Mouse (Mus musculus): Measurements from ENCODE around the gene Ltv1. TPM values are rescaled to one million over a fixed set of nuclear protein-coding genes. Genes with fewer than 3 reads are reported as not detected.

Gene Ltv1
- polyA plus RNA-seq, 1 experiment: 24.3 TPM

DNA sequence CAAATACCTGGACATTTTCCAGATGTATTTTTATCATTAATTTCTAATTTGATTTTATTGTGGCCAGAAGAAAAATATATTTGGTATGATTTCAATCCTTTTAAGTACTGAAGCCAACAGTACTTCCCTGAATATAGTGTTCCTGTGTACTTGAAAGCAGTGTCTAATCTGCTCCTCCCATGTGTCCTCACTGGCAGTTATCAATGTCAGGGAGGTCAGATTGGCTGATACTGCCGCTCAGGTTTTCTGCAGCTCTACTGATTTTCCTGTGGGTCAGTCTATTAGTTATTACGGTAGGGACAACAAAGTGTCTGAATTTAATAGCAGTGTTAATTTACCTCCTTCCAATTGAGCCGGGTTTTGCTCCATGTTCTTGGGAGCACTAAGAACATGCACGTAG is 30.9 kb downstream of the Ltv1 start:
- TF ChIP-seq GATA1 (IDR thresholded peaks at IDR 0.05; ENCODE audit: low read length): no peak

DNA sequence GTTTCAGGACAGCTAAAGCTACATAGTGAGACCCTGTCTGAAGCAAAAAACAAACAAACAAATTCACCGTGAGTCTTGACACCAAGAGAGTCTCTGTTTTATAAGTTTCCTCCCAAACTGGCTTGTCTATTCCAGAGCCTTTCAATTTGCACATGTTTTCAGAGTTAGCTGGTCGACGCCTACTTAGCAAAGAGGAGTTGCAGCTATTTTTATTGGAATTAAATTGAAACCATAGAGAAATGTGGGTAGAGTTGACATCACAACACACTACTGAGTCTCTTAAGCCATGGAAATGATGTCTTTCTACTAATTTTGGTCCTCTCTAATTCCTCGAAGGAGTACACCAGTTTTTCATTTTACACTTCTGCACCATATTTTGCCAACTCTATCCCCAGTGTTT is 32.1 kb downstream of the Ltv1 start:
- no peak for TF ChIP-seq GATA1 (IDR thresholded peaks at IDR 0.05; ENCODE audit: low read length)

DNA sequence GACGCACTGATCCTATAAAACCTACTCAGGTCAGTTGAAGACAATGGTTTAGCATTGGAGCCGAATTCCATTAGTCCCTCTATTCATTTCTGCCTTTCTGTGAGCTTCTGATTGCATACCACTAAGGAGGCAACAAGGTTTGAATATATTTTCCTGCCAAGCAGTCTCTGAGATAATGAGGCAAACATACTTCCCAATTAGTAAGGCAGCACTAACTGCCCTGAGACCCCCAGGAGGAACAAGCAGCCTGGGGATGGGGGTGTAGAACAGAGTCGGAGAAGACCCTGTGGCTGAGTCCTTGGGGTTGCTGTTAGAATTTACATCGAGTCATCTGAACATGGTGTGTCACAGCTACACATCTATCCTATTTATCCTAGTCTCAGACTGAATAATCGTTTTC is 37.6 kb downstream of the Ltv1 start:
- no peak for TF ChIP-seq GATA1 (IDR thresholded peaks at IDR 0.05; ENCODE audit: low read length)

DNA sequence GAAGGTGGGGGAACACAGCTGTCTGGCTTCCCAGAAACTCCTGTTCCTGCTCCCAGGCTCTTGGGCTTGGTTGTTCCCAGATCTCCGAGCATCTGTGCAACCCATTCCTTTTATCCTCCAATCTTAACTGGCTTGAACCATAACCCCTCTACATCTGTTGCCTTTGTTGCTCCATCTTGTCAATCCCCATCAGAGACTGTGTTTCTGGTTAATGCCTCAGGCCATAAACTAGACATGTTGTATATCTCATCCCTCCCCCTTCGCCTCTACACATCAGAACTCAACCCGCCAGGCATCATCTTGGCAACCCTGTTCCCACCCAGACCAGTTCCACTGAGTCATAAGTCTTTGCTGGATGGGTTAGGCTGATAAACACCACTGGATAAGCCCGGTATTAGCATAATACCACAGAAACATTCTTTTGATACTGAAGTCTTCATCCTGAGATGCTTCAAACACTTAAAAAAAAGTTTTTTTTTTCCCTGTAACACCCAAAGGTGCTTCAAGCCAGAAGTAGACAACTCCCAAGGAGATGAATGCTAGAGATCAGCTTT is 40.1 kb downstream of the Ltv1 start:
- no peak for TF ChIP-seq GATA1 (IDR thresholded peaks at IDR 0.05; ENCODE audit: low read length)

DNA sequence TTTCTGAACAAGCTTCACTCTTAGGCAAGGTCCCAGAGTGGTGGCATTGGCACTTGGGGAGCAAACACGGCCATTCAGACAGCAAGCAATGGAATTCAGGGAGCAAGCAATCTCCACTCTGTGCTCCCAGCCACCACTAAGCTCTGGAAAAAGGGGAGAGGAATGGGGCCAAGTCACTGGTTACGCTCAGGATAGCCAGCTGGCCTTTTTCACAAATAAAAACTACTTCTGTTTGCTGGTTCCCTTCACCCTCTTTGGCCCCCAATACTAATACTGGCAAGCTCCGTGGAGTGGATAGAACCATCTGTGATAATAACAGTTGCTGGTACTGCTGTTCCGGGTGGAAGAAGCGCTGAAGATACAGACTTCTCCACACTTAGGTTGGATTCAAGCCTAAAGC is 41.6 kb downstream of the Ltv1 start:
- no peak for TF ChIP-seq GATA1 (IDR thresholded peaks at IDR 0.05; ENCODE audit: low read length)

DNA sequence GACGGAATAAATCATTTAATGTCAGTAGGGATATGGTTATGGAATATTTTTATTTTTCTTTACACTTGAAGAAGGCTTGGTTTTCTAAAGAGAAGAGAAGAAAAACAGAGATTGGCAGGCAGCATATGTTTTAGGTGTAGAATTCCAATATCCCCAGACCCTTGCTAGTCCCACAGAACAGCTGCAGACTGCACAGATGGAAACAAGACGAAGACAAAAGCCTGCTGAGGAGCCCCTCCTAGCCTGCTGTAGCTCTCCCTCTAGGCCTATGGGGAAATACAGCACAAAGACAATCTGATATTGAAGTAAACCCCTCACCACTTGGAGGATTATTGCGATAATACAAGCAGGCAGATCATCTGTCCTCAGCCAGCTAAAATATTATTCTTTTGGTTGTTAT is 42.5 kb downstream of the Ltv1 start:
- TF ChIP-seq GATA1 (IDR thresholded peaks at IDR 0.05; ENCODE audit: low read length): no peak

DNA sequence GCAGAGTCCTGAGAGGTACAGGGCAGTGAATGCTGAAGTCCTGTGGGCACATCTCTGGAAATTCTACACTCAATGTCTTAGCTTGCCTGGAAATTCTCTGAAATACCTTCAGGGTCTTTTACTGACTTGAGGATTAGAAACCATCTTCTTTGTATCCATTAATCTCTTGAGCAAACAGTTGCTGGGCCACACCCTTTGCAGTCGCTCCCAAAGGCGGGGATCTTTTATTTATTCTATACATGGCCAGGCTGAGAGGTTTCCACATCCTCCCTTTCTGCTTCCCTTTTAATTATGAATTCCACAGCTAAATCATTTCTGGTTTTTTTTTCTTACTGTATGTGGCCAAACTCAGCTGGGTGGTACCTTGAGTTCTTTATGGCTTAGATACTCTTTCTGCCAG is 52.5 kb downstream of the Ltv1 start:
- no peak for TF ChIP-seq GATA1 (IDR thresholded peaks at IDR 0.05; ENCODE audit: low read length)

DNA sequence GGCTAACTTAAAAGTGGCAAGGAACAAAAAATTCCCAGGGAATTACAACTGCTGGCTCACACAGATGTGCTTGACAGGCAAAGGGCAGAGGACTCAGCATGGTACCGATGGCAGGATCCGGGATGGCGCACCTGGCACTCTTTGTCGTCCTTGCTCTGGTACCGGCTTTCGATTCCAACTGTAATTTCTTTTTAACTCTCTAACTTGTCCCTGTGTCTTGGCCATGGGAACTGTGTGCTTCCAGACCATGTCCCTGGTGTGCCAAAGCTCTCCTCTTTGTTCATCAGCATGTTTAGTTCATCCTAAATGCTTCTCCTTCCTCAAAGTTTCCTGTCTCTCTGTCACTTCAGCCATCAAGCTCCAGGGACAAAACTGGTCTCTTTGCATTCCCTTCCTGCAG is 55.1 kb downstream of the Ltv1 start:
- no peak for TF ChIP-seq GATA1 (IDR thresholded peaks at IDR 0.05; ENCODE audit: low read length)

DNA sequence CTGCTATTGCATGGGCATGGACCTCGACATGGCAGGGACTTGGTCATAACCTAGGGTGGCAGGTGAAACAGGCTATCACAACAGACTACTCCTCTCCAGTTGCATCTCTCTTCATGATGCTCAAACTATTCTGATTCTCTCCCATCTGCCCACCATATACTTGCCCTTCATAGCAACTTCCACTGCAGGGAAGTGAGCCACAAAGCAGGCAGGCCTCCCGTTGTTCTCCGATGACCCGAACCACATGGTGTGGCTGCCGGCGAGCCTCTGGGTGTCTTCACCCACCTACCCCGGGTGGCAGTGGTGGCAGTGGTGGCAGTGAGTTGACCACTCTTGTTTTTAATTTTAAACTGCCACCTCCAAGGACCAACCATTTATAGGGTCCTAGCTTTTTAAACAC is 57.2 kb downstream of the Ltv1 start:
- no peak for TF ChIP-seq GATA1 (IDR thresholded peaks at IDR 0.05; ENCODE audit: low read length)

DNA sequence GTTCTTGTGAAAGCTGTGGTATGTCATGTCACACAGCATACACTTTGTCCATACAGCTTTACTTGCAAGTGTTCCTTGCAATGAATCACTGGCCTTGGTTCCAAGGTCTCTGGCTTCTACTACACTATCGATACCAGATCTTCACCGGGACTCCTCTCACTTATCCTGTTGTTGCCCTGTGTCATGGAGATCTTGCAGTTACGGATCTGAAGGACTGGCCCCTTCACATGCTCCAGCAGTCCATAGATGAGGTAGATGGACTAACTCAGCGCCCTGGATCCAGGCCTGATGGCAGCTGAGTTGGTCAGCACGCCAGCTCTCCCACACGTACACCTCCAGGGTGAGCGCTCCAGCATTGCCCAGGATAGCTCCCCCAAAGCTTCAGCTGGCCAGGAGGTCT is 57.7 kb downstream of the Ltv1 start:
- TF ChIP-seq GATA1 (IDR thresholded peaks at IDR 0.05; ENCODE audit: low read length): no peak

DNA sequence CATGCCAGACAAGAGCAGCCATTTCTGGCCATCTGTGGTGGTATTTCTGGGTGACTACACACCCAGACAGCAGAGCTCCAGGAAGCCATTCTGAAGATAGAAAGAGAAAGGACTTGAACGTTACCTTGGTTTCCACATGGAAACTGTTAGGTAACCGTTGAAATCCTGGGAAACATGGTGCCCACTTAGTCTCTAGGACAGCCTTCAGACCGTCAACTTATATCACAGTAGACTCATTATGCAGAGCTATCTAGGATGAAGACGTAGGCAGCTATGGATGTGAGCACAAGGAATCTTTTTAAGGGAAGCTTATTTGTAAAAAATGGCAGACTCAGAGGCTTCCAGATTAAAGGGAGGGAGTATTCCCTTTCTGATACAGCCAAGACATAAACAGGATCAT is 59.1 kb downstream of the Ltv1 start:
- no peak for TF ChIP-seq GATA1 (IDR thresholded peaks at IDR 0.05; ENCODE audit: low read length)

Other genes with a start within 250 kb of the Ltv1 start
- 15.0 and 18.4 TPM in 2 replicates for gene Stx11, start 228.9 kb downstream of the Ltv1 start, polyA plus RNA-seq (2012)
- 108 and 124 TPM in 2 replicates for gene Sf3b5, start 187.8 kb downstream of the Ltv1 start, polyA plus RNA-seq (2012)
- 0.01 TPM in 1 of 2 replicates, not detected in the other for gene Plagl1, start 132.7 kb downstream of the Ltv1 start, polyA plus RNA-seq (2012)
- not detected in 2 replicates for gene Zc2hc1b, start 15.1 kb downstream of the Ltv1 start, polyA plus RNA-seq (2012)